Mouse (Mus musculus) stomach, postnatal 0 days (tissue): Measurements from ENCODE around the gene Slc12a7. TPM values are rescaled to one million over a fixed set of nuclear protein-coding genes. Genes with fewer than 3 reads are reported as not detected.
"Not testable (repeated sequence)": the region's sequence is repeated elsewhere in the genome, so short reads cannot be mapped to it uniquely, and the experiment has no call there.

ENCODE experiments used
- ATAC-seq: fragments of 200-750 bp; cut with Nextera tagmentation; 2 replicates; pipeline ENCODE4 v1.8.0; 2017; ENCODE audit not compliant: low FRiP score, low TSS enrichment
- DNase-seq: peaks from one replicate; pipeline ENCODE4 v3.0.0-alpha.2; 2016; ENCODE audit warnings: low spot score
- H3K27ac ChIP-seq: fragments of 300-500 bp; sonication (generic); replicated peaks from 2 replicates; pipeline ENCODE4 v1.5.1; 2014; ENCODE audit warnings: mild to moderate bottlenecking, control low read depth
- H3K27me3 ChIP-seq: fragments of 300-500 bp; sonication (generic); 2 replicates; pipeline ENCODE4 v1.6.1; 2014; ENCODE audit warnings: low read length; ENCODE audit not compliant: control insufficient read depth, insufficient read depth
- H3K36me3 ChIP-seq: fragments of 300-500 bp; sonication (generic); 2 replicates; pipeline ENCODE4 v1.6.1; 2014; ENCODE audit warnings: low read length, mixed read lengths; ENCODE audit not compliant: control insufficient read depth, insufficient read depth
- H3K4me1 ChIP-seq: fragments of 300-500 bp; sonication (generic); replicated peaks from 2 replicates; pipeline ENCODE4 v1.6.1; 2014; ENCODE audit warnings: antibody characterized with exemption; ENCODE audit not compliant: control insufficient read depth, insufficient read depth
- H3K4me2 ChIP-seq: fragments of 300-500 bp; sonication (generic); replicated peaks from 2 replicates; pipeline ENCODE4 v1.6.1; 2014; ENCODE audit warnings: low read depth, mild to moderate bottlenecking, control low read depth, moderate library complexity
- H3K4me3 ChIP-seq: fragments of 300-500 bp; sonication (generic); 2 replicates; pipeline ENCODE4 v1.5.1; 2014; ENCODE audit warnings: low read depth, low read length, control low read depth
- H3K9ac ChIP-seq: fragments of 300-500 bp; sonication (generic); 2 replicates; pipeline ENCODE4 v1.6.1; 2014; ENCODE audit warnings: mild to moderate bottlenecking, low read length, control low read depth, mixed read lengths
- H3K9me3 ChIP-seq: fragments of 300-500 bp; sonication (generic); 2 replicates; pipeline ENCODE4 v1.6.1; 2016; ENCODE audit warnings: low read length; ENCODE audit not compliant: control insufficient read depth
- CTCF ChIP-seq: IDR thresholded peaks from 2 replicates; pipeline ENCODE4 v1.5.1; 2016; ENCODE audit warnings: antibody characterized with exemption, low read depth, mild to moderate bottlenecking, moderate library complexity
- EP300 ChIP-seq: optimal IDR thresholded peaks from 2 replicates; pipeline ENCODE3; 2016; ENCODE audit warnings: antibody characterized with exemption
- WGBS: fragments of 180-500 bp; shearing (Covaris S2); extraction: QIAGEN DNeasy Blood & Tissue Kit; methylation state at CpG from one replicate; pipeline ENCODE4 v1.1.7; 2014; 5-methylcytosine and 5-hydroxymethylcytosine counted together
- polyA plus RNA-seq: library from polyadenylated mRNA; unstranded; fragments of >200 nt; fragmentation: Nextera tagmentation; extraction: Ambion mirVana; gene quantifications from 2 replicates; pipeline ENCODE4 v1.2.1, GENCODE M21; 2015

The Slc12a7 gene
- polyA plus RNA-seq, 1 experiment from 2014 or later: 17.9 TPM

DNA sequence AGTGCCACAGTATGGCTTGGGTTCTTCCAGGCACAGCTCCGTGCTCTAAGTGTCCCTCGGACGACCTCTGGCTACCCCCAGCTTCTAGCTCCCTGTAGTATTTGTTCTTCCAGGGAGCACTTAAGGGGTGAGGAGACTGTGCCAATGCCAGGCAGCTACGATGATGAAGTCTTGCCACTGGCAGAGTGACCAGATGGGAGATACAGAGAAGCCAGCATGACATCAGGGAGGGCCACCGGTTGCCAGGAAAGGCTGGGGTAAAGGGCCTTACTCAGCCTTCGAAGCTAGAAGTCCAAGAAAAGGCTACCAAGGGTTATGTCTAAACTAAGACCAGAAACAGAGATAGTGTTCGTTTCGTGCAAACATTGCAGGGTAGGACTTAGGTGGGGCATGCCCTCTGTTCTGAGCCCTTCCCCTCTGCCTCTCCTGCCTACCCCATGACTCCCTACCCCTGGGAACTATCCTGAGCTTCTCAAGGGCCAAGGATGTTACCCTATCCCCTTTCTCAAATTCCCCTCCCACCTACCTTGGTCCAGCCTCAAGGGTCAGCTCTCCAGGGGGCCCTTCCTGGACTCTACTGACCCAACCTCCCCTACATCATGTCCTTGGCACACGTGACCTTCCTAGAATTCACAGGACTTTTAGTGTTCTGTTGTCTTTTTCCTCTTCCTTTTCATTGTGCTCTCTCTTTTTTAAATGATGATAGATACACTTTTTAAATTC, 31.6 kb upstream of the Slc12a7 start:
- no peak overlapping the region for H3K27ac ChIP-seq
- no peak overlapping the region for H3K4me3 ChIP-seq
- H3K4me2 ChIP-seq: no peak overlapping the region
- DNase-seq (no peak), ATAC-seq (no peak)
- TF ChIP-seq CTCF (no peak), EP300 (no peak)
- 65% methylated on average over 9 of the region's 9 CpGs for WGBS
- no peaks in the 10 kb centered on the region for H3K36me3 ChIP-seq
- no peaks in the 10 kb centered on the region for H3K4me1 ChIP-seq
- H3K27me3 ChIP-seq: no peaks in the 10 kb centered on the region
- H3K9ac ChIP-seq: no peak overlapping the region
- no peaks in the 10 kb centered on the region for H3K9me3 ChIP-seq

- Histone ChIP-seq H3K4me3 (no peak overlapping the region), H3K4me1 (no peaks in the 10 kb centered on the region), H3K9me3 (no peaks in the 10 kb centered on the region), H3K4me2 (no peak overlapping the region), H3K36me3 (no peaks in the 10 kb centered on the region), H3K27ac (no peak overlapping the region), H3K9ac (no peak overlapping the region), H3K27me3 (no peaks in the 10 kb centered on the region)
- 83% methylated on average over 4 of the region's 4 CpGs for WGBS
- TF ChIP-seq CTCF (no peak), EP300 (no peak)
- DNase-seq (no peak), ATAC-seq (no peak)
Observed at GRCm38 (mm10) chr13:73702776-73703175, 30.1 kb upstream of the Slc12a7 start.

DNA sequence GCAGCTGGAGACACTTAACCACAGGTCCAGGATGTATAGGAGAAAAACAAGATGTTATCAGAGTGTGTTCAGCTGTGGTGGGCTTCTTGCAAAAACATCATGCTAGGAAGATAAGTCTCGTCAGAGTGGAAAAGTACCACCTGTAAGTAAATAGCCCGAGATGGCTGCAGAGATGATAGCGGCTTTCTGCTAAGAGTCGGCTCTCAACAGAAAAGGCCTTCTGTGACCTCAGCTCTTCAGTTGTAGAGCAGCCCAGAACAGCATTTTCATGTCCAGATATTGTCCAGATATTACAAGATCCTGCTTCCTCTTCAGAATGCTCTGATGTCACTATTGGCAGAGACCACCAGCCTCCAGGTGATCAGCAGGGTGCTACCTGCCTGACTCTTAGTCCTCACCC, 29.4 kb upstream of the Slc12a7 start:
- not testable (repeated sequence) for ATAC-seq, H3K36me3 ChIP-seq, DNase-seq, H3K4me1 ChIP-seq, H3K9me3 ChIP-seq, H3K27me3 ChIP-seq, H3K27ac ChIP-seq, H3K9ac ChIP-seq, H3K4me2 ChIP-seq, H3K4me3 ChIP-seq
- WGBS: 67% methylated on average over 4 of the region's 4 CpGs

DNA sequence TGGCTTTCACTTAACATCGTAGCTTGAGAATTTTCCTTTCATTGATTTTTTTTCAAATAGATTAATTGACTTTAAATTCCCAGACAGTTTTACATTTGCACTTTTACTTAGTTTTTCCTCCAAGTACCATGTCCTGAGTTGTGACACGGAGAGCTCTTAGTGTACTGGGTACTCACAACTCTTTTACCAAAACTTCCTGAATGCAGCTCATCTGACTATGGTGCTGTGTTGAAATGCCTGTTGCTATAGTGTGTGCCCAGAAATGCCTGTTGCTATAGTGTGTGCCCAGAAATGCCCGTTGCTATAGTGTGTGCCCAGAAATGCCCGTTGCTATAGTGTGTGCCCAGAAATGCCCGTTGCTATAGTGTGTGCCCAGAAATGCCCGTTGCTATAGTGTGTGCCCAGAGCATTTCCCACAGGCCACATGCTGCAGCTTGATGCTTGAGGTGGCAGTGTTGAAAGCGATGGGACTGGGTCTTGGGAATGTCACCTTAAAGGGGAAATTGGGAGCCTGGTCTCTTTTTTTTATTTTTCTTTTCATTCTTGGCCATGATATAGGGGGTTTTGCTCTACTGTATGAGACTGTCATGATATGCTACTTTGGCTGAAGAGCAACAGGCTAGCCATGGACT, 28.1 kb upstream of the Slc12a7 start, which contains the start of gene Slc6a19:
Gene Slc6a19, minus strand, starts transcription at position 172 of the 632 bp plus-strand sequence.
- H3K4me1 ChIP-seq: no peaks in the 10 kb centered on the region
- no peak within 1 kb of the TSS for H3K4me3 ChIP-seq
- no peaks in the 10 kb centered on the region for H3K27me3 ChIP-seq
- no peaks in the 10 kb centered on the region for H3K36me3 ChIP-seq
- H3K4me2 ChIP-seq: no peak within 1 kb of the TSS
- no peak within 1 kb of the TSS for H3K9ac ChIP-seq
- DNase-seq (no peak), ATAC-seq (no peak)
- 93% methylated on average over 7 of the region's 7 CpGs for WGBS
- H3K9me3 ChIP-seq: no peaks in the 10 kb centered on the region
- no peak within 1 kb of the TSS for H3K27ac ChIP-seq
- TF ChIP-seq EP300 (no peak), CTCF (no peak)

DNA sequence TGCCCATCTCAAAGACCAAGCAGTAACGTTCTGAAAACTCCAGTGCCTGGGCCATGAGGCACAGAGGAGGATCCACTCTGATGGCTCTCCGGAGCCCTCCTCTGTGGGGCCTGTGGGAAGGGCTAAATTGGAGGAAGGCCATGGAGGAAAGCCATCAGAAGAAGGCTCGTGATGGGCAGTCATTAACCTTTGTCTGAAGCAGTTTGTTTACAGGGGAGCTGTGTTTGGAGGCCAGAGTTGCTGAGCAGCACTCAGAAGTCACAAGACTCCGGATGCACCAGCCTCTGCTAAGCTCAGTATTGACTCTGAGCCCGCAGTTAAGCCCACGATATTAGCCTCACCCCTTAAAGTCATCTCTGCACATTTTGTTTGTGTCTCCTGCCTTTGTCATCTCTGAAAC, 23.4 kb upstream of the Slc12a7 start:
- H3K9me3 ChIP-seq: no peaks in the 10 kb centered on the region
- H3K4me3 ChIP-seq: no peak overlapping the region
- TF ChIP-seq CTCF (no peak), EP300 (no peak)
- H3K36me3 ChIP-seq: no peaks in the 10 kb centered on the region
- DNase-seq: no peak
- H3K27ac ChIP-seq: no peak overlapping the region
- no peaks in the 10 kb centered on the region for H3K27me3 ChIP-seq
- WGBS: 27% methylated on average over 6 of the region's 6 CpGs
- no peak overlapping the region for H3K4me2 ChIP-seq
- no peak overlapping the region for H3K9ac ChIP-seq
- no peak for ATAC-seq
- H3K4me1 ChIP-seq: no peaks in the 10 kb centered on the region

- no peak overlapping the region for H3K4me3 ChIP-seq
- no peak overlapping the region for H3K27ac ChIP-seq
- no peaks in the 10 kb centered on the region for H3K4me1 ChIP-seq
- H3K36me3 ChIP-seq: no peaks in the 10 kb centered on the region
- no peaks in the 10 kb centered on the region for H3K9me3 ChIP-seq
- TF ChIP-seq EP300 (no peak), CTCF (no peak)
- no peaks in the 10 kb centered on the region for H3K27me3 ChIP-seq
- ATAC-seq (no peak), DNase-seq (no peak)
- no peak overlapping the region for H3K4me2 ChIP-seq
- WGBS: 76% methylated on average over 5 of the region's 5 CpGs
- H3K9ac ChIP-seq: no peak overlapping the region
Observed at GRCm38 (mm10) chr13:73711221-73711620, 21.7 kb upstream of the Slc12a7 start.
